Mouse (Mus musculus) spleen, postnatal 10 days (tissue): ENCODE data around the gene Stx3.
A peak's percentile ranks its signal among the peaks of the same experiment; 100 is the strongest.

Experiments used
- DNase-seq, 2 experiments: peaks; one replicate each; pipeline ENCODE4 v3.0.0; 2021 to 2022; ENCODE audit warnings: low spot score in 2 of 2

Stx3 gene

DNA sequence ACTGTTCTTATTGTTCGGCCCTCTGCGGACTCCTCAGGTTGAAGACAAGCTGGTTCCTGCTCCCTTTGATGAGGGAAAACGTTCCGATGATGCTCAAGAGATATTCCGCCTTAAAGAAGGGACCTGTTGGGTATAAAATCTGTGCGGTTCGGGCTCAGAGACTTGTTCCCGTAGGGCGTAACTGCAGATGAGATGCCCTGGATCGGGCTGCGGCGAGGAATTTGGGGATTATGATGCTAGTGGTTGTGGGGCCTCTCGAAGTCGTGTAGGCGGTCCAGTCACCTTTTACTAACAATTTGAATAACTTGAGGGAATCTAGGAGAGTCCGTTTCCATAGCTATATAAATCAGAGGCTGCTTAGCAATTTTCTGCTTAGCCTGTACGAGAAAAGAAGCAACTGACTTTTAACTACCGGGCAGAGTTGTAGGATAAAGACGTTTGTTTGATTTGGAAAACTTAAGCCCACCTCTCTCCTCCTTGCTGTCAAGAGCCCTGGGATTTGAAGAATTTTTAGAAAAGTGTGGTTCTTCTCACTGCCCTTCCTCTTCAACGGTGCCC lies at the start of gene Stx3:
TSS of gene Stx3 (minus strand) at position 261 of the 558 bp plus-strand sequence.
- no peak for DNase-seq

DNA sequence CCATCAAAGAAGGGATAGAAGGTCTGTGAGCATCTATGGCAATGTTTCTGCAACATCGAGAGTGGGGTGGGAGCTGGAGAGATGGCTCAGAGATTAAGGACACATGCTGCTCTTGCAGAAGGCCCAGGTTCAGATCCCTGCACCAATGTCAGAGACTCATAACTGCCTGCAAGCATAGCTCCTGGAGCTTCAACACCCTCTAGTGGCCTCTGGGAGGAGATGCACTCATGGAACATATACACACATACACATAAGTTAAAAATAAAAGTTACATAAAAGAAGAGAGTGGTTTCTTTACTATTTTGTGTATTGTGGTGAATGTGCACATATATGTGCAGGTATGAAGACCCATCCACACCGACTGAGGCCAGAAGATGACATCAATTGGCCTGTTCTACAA lies 48.6 kb upstream of the Stx3 start:
- DNase-seq: no peak

DNA sequence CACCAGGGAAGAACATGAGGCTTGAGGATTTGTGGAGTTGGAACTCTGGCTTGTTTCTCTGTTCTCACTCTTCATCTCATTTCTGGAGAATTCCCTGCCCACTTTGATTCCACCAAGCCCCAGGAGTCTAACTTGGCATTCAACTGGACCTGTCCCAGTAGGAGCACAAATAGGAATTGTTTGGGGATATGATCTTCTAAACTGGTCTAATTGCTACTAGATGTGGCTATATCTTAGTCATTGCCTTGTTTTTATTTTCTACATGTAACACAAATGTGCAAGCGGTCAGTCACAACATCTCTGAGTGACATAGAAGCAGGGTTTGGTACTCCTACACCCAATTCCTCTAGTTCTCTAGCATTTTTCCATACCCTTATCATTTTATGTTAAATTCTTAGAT lies 41.8 kb upstream of the Stx3 start, which contains the start of gene Olfr1418:
TSS of gene Olfr1418 (minus strand) at position 101 of the 400 bp plus-strand sequence.
- no peak for DNase-seq

DNA sequence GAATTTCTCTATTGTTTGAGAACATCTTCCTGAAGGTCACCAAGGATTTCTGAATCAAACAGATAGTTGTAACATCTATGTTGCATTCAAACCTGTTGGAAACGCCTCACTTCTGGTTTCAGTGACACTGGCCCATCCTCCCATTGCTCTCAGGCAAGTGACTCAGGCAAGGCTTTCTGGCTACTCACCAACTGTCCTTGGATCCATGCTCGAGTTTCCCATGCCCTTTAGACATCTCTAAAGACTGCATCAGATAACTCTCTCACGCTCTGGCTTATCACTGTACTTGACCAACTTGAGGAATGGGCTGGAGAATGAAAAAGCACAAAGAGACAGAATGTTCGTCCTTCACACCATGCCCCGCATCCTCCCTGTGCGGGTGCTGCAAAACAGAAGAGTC lies 37.3 kb upstream of the Stx3 start:
- no peak for DNase-seq

DNA sequence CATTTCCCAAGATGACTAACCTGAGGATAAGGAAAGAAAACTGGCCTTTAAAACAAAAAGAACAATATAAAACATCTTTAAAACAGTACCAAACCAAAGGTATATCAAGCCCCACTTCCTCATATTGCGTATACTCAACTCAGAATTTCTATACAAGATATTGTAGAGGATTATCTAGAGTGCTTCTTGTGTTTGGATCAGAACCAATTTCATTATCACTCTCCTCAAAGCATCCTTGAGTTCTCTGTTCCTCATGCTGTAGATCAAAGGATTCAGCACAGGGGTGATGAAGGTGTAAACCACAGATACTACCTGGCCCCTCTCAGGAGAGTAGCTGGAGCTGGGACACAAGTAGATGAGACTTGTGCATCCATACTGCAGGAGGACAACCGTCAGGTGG lies 35.6 kb upstream of the Stx3 start:
- no peak for DNase-seq

DNA sequence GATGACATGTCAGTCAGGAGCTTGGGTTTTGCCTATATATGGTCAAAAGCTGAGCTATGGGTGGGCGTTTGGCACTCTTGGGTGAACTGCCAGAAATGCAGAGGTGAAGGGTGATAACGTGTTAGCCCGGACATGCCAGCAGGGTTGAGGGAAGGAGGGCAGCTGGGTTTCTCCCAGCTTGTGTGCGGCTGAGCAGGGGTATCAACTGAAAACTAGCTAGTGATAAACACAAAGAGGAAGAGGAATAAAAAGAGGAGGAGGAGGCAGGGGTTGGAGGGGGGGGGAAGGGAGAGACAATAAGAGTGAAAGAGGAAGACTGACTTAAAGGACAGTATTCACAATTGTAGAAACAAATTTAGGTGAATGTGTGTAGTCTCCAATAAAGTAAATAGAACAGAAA lies 33.4 kb upstream of the Stx3 start:
- no peak for DNase-seq

DNA sequence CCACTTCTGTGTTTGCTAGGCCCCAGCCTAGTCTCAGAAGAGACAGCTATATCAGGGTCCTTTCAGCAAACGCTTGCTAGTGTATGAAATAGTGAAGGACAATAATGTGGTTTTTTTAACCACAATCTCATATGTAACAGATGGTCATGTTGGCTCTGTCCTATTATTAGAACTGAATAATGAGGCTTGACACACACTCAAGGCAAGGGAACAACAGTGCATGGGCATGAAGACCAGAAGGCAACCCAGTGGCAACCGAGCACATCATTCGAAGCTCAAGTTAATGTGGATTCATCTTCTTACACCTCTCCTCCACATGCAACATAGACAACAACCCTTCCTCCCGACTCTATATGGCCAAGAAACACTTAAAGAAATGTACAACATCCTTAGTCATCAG lies 27.1 kb upstream of the Stx3 start:
- DNase-seq: no peak

DNA sequence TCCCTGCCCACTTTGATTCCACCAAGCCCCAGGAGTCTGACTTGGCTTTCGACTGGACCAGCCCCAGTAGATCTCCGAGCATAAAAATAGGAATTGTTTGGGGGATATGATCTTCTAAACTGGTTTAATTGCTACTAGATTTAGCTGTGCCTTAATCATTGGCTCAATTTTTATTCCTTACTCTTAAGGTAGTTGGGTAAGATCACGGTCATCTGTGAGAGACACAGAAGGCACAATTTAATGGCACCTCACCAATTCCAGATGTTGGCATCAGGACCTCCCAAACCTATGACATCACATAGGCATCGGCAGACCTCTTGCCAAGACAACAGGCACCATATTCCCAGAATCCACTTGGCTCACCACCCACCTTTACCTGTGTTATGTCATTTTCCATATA lies 19.9 kb upstream of the Stx3 start, which contains the start of gene Olfr1417:
TSS of gene Olfr1417 (minus strand) at position 101 of the 400 bp plus-strand sequence.
- no peak for DNase-seq

DNA sequence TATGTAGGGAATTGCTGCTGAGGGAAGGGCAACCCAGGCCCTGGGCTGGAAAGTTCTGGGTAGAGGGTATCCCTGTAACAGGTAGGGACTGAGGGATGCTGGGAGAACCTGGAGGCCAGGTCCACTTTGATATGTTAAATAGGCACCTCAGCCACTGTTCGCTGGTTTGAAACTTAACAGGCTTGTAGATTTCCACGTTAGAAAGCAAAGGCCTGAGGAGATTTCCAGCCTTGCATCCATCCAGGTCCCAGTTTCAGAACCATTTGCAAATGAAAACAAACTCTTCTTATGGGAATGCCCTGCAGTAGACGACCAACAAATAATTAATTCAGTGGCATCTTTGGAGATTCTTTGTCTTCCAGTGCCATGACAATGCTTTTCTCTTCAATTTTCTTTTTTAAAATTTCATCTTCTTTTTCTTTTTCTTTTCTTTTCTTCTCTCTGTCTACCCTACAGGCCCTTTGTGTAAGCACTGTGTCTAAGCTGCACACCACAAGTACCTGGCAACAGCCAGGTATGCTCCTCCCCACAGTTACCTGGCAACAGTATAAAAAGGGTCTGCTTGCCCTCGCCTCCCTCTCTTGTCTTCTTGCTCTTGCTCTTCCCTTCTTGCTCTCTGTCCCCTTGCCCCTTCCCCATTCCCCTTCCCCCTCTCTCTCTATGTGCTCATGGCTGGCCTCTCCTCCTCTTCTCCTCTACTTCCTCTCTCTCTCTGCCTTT lies 4.3 kb upstream of the Stx3 start:
- DNase-seq: no peak

DNA sequence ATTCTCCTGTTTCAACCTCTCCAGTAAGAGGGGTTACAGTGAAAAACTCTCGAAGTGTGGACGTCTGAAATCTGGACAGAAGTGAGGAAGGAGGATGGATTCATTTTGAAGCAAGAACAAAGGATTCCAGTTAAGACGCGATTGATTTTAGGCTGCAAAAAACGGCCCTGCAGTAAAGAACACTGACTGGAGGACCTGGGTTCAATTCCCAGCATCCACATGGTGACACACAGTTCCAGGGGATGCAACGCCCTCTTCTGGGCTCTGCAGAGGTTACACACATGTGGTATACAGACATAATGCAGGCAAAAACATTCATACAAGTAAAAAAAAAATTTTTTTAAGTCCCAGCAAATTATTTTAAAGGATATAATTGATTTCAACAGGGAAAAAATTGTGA lies 1.0 kb upstream of the Stx3 start:
- DNase-seq: no peak

DNA sequence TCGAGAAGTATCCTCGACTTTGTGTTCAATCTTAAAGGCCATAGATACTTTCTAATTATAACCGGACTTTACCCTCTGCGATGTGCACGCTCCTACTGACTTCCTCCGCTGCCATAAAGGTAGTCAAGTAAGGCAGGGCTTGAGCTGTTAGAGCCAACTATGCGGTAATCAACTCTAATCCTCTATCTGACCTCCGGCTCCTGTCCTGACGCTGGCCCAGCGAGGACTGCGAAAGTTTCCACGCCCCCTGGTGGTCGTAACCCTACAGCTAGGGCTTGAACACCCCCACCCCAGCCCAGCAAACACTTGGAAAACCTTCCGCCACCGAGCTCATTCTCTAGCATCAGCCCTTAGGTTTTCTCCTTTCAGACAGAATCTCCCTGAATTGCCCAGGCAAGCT lies 597 bp upstream of the Stx3 start:
- peak; percentile 37 to 80 for DNase-seq

DNA sequence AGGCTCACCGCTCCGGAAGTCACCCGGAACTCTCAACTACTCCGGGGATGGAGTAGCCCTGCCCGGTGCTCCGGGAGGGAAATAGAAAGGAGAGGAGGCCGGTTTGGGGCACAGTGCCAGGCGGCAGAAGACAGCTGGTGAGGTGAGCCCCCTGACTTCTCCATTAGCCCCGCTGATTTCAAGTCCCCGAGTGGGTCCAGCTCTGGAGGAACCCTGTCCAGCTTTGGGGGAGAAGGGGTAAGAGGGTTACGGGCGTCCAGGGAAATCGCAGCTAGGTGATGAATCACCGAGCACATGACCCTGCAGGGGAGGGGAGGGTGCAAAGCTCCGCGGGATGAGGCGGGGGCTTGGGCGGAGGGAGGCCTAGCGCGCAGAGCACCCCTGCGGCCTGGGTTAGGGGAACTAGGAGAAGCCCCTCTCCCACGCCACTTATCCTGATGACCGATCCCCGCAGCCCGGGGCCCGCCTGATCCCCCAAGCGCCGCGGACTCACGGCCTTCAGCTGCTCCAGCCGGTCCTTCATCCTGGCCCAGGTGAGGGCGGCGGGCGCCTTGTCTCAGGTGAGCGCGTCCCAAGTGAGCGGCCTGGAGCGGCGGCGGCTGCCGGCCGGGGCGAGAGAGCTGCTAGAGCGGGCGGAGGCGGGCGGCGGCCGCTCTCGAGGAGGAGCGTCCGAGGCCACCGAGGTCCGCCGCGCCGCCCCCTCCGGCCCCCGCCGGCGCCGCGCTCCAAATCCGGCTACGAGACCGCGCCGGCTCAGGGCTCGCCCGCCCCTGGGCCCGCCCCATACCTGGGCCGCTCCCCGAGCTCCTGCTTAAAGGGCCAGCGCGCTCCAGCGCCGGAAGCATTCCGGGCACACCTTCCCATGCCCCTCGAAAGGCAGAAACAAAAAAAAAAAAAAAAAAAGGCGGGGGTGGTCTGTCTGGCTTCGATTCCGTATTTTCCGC lies 732 bp downstream of the Stx3 start:
- peak in 1 of 2 experiments; percentile 20 for DNase-seq

DNA sequence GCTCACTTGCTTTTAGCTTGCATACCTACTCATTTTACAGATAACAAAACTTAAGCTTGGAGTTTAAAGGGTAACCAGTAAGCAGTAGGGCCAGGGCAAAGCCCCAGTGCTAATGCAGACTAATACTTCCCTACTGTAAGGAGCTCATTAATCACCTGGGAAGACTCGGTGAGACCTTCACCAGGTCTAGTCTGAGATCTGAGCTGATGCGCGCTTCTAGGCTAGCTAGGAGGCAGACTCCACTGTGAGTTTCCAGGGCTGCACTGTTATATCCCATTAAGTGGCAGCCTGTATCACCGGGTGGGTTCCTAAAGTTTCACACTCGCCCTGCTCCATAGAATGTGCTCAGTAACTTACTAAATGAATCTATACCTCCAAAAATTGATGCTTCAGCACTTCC lies 1.6 kb downstream of the Stx3 start:
- DNase-seq: no peak

DNA sequence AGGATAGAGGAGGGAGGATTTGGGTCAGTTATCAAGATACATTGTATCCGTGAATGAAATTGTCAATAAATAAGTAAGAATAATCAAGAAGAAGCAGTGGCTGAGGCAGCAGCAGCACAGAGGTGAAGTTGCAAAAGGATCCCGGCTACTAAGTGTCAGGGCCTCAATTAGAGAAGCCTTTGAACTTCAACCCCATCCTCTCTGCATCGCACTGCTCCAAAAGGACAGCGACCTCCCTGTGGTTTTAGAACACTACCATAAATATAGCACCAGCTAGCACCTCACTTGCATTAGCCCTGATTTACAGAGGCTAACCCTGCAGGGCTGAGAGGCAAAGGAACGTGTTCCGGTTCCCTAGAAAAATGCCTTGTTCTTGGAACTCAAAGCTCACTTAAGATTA lies 2.5 kb downstream of the Stx3 start:
- DNase-seq: no peak

DNA sequence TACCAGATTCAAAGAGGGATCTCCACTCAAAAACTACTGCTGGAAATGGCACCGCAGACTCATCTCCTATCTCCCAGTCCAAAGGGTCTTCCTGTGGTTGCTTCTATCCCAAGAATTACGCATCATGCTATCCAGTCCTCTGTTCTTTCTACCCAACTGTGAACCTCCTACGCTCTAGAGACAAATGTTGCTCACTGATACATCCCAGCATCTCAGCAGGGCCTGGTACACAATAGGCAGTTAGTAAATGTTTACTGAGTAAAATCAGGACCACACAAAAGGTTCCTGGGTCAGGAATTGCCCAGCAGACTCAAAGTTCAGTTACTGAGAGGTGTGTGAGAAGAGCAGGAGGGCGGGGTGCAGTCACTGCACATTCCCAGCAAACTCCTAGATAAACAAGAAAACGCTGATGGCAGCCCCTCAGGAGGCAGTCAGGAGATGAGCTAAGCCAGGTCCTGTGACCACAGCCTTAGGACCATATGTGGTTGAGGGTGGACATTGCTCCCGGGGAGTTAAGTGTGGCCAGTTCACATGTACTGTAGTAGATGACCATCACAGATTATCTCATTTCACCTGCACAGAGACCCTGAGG lies 4.4 kb downstream of the Stx3 start:
- DNase-seq: no peak

DNA sequence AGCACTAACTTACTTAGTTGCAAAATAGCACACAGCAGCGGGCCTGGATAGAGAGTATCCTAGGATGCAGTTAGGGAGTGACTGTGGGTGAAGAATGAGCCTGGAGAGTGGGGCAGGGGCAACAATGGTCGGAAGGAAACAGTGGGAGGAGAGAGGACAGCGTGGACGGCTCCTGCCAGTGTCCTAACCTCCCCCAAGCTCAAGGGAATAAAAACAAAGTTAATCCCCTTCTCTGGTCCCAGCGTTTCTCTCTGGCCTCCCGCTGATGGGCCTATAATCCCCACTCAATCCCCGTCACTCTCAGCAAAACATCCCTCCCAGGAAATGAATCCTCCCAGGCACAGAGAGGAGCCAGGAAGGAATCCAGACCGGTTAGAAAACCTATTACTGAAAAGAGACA lies 5.6 kb downstream of the Stx3 start:
- DNase-seq: no peak

DNA sequence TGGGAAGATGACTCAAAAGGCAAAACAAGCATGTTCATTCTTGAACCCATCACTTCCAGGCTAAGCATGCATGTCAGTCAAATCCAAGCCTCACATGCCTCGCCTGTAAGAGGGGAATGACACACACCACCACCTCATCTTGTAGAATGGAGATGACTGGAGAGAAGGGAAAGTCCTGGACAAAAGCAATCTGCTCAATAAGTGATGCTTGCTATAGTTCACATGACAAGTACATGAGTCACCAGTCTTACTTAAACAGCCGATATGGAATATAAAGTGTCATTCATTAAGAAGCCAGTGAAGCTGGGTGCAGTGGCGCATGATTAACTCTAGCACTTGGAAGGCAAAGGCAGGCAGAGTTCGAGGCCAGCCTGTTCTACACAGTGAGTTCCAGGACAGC lies 6.1 kb downstream of the Stx3 start:
- DNase-seq: no peak

DNA sequence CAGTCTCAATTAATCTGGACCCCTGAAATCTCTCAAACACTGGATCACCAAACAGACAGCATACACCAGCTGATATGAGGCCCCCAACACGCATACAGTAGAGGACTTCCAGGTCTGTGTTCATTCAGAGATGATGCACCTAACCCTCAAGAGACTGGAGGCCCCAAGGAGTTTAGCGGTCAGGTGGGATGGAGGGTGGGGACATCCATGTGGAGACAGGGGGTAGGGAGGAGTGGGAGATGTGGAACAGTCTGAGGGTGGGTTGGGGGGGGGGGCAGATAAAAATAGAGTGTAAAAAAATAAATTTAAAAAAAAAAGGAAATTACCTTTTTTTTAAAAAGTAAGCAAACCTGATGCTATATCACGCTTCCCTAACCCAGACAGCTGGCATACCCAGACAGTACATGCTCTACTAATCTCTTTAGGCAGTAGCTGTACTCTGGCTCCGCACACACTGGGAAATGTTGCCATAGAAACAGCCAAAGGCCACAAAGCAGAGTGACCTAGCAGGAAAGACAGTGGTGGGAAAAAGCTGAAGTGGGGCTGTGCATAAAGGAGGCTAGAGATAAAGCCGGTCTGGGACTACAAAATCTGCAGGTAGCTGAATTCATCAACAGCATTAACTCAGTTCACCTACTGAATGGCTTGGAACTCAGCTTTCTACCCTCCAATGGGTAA lies 7.4 kb downstream of the Stx3 start:
- no peak for DNase-seq

DNA sequence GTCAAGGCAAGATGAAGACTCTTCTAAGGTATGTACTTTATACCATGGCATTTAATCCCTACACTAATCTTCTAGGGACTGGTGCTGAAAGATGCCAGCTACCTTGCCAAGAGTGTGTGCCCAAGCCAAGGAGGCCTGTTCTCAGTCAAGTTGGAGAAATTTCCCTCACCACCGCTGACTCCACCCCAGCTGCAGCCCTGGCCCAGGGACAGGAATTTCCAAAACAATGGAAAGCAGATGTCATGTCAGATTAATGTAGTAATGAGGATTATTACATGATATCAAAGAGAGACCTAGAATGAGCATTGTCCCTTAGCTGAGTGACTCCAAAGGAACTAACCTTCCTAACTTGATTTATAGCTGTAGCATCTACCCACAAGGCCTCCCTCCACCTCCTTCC lies 8.3 kb downstream of the Stx3 start:
- no peak for DNase-seq

DNA sequence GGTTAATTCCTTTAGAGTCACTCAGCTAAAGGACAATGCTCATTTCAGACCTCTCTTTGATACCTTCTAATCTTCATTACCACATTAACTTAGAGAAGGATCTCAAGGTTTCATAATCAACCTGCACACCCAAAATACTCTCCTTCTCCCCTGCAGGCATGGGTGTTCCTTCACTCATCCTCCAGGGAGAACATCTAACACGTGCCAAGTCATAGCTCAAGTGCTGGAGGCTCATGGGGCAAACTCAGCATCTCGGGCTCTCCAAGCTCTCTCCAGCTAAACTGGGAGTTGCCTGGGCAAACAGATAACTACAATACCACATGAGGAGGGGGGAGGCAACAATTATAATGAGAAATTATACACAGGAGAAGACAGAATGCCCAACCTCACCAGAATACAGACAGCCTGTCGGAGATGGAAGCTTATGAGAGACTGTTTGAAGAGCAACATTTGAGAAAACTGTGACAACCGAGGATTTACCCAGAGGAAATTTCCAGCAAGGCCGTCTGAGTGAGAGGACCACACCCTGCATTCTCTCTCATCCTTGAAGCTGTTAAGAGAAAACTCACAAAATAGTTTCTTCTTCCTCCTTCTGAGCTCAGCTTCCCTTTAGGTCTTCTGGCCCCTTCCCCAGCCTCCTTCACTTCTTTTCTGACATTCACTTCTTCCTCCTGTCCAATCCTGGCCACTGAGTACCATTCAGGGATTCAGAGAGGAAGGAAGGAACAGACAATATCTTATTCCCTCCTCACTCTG lies 9.0 kb downstream of the Stx3 start:
- DNase-seq: no peak

DNA sequence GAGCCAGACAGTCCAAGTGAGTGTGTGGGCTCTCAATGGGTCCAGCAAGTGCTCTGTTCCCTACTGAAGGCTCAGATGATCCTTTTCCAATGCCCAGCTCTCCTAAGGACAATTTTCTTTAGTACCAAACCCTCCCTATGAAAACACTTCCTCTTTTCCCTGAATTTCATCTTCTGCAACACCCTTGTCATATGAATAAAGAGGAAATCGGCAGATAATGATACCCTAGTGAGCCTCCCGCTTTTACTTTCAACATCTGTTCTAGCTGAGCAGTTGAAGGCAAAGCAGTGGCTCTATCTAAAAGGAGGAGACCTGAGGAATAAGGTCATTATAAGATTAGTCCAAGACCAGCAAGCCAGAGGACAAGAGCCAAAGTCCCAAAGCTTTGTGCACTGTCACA lies 10.8 kb downstream of the Stx3 start:
- DNase-seq: no peak
